Mouse (Mus musculus): Measurements from ENCODE around the gene Ctnnd2.

Ctnnd2 gene

DNA sequence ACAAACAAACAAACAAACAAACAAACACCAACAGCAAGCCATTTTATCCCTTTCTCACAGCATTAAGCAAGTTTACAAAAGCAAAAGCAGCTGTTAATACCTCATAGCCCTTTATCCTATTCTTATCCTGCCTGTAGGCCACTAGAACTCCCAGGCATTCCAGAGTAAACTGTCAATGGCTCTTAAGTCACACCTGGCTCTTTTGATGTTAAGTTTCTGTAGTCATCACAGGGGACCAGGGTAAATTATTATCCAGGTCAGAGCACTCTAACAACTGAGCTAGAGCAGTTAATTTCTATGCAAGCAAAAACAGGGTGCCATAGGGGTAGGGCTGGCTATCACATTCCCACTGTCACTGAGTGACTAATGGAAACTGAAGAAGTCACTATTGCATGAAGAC, 214.1 kb downstream of the Ctnnd2 start:
- no peak for DNase-seq (ENCODE audit: low spot score)

DNA sequence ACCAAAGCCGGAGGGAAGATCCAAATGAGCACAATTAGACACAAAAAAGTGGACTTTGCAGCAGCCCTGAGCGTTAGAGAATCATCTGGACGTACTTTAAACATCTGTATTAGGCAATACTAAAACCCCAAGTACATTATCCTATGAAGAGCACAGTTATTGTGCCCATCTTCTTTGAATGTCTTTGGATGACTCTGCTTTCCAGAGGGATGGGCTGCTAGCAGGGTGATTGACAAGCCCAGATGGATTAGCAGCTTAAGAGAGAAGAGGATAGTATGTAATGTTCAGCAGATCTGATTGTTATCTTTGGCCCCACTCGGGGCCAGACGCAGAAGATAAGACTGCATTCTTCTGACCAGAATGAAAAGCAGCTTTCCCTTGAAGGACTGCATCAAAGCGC, 214.9 kb downstream of the Ctnnd2 start:
- no peak for DNase-seq (ENCODE audit: low spot score)

DNA sequence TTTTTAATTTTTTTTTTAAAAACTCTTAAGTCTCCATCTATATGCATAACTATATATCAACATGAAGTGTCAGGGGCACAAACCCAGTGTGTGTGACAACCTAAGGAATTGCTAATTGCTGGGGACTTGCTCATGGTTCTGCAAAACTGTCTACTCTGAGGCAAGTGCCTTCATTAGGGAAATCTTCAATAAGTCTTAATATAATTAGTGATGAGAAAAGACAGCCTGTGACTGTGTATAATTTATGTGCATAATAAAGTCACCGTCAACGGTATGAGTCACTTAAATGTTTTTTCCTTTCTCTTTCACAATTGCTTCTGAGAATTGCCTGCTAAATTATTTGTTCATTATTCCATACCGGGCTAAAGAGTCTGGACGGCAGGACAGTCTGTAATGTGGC, 228.7 kb downstream of the Ctnnd2 start:
- DNase-seq (ENCODE audit: low spot score) = no peak

DNA sequence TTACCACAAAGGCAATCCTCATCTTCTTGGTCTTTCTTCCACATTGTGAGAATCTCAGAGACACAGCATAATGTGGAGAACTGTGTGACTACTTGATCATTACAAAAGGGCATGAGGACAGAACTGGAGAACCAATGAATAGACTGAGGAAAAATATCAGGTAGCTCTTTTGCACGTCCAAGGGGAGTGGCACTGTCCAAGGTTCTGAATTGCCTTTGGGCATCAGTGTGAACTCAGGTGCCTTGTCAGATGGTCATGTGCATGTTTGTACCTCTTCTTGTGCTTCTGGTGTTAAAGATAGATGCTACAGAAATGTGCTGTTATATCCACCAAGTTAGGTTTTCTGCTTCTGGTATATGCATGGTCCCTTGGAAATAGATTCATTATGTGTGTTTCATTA, 233.9 kb downstream of the Ctnnd2 start:
- DNase-seq (ENCODE audit: low spot score) = no peak

DNA sequence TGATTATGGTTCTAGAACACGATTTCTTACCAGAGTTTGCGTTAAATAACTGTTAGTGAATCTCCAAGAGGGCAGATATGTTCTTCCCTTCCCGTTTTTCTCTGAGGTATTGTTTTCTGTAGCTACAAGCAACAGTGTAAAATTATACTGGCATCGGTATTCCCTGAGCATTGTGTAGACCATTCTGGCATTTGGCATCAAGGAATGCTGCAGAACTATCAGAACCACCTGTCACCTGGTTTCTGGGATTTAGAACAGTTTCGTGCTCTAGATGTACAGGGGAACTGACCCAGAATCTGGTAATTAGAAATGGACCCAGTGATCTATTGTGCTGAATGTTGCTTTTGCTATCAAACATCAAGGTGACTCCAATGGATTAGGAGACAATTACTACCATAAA, 250.8 kb downstream of the Ctnnd2 start:
- no peak for DNase-seq (ENCODE audit: low spot score)

DNA sequence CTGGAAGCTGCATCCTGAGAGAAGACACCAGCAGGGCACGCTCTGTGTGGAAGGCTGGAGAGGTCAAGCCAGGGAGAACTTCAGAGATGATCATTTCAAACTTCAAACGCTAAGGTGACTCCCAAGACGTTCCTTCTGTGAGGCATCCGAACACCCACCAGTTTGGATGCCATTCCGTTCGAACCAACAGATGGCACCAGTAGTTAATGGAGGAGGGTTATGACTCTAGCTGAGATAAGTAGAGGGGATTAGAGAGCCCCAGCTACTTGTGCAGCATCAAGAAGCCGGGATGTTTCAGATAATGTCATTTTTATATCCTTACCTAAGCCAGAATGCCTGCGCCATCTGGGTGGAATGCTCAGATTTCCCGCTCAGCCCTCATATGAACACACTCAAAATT, 251.9 kb downstream of the Ctnnd2 start:
- no peak for DNase-seq (ENCODE audit: low spot score)

DNA sequence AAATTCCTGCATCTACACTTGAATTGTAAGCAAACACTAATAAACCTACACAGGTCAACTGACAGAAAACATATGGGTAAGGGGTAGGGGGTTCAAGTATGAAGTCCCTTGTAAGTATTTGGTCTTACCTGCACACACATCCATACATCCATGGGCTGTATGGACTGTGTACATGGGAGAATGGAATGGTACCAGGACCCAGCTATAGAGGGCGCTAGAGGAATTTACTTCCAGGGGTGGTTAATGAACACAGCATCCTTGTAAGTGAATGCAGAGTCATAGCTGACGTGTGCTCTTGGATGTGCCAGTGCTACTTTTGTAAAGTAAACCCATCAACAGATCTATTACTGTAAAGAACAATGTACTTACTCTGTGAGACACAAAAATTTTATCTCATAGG, 254.9 kb downstream of the Ctnnd2 start:
- DNase-seq (ENCODE audit: low spot score) = no peak

DNA sequence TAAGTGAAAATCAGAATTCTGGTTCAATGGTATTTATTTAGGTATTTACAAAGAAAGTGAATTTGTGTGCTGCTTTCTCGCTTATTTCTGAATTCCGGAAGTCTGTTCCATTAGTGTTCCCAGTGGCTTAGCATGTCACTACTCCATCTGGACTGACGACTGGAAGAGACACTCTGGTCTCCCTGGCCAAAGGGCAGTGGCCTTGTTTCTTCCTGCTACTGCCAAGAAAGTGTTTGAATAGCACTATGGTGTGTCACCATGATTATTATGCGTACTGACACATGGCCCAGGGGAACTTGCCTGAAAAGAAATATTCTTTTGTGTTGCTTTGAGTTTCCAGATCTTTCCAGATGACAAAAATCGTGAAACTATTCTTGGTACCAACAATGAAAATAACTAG, 266.7 kb downstream of the Ctnnd2 start:
- no peak for DNase-seq (ENCODE audit: low spot score)

DNA sequence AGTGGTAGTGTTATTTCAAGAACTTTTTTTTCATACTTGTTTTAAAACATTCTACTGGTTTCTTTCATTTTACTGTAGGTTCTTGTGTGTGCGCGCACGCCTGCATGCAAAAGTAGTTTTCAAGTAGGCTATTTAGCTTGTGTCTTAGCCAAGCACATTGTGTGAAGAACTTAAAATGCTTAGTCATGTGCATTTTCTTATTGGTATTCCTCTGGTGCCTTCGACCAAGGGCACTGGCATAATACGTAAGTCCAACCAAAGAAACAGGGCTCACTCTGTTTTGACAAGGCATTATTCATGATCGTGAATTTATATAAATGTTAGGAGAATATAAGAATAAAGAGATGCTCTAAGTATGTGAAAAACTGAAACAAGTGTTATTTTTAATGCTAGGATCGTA, 278.4 kb downstream of the Ctnnd2 start:
- DNase-seq (ENCODE audit: low spot score) = no peak

DNA sequence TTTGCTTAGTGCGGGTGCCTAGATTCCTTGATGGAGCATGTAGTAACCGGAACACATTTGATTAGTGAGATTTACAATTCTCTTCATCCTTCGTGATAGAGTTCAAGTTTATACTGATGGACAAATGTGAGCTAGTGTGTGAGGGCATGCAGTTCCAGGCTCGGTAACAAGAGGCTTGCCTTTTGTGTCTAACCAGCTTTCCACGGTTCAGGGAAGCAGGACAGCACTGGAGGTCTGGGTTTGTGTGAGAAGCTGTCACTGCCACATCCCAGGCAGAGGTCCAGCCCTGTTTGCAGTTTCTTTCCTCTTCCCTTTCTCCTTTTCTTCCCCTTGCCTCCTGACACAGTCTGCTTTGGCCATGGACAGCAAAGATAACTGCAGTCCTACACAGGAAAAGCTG, 279.5 kb downstream of the Ctnnd2 start:
- no peak for DNase-seq (ENCODE audit: low spot score)

DNA sequence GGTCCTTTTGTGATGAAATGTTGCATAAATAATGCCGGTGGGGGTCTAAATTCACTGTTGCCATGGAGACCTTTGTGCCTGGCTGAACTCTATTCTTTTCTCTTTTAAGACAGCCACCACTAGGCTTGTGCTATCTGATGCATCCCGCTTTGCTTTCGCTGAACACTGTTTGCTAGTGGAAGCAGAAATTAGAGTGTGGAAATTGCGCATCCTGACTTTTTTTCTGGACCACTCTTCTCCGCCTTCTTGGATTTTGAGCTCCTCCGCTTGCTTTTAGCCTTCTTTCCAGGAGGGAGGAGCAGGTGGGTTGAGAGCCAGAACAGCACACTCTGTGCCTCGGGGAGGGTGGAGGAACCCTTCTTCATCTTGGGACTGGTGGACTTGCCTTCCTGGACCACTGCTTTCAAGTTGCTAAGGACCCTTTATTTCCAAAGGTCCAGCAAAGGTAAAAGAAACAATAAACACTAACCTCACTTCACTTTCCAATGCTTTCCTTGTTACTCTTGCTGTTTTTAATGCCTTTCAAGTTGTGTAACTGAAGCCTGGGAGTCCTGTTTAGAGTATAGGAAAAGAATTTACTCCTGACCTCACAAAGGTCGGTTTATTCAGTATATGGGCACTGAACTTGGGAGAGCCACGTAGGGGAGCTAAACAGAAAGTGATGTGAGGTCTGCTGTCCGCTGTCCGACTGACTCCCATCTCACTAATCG, 285.3 kb downstream of the Ctnnd2 start:
- no peak for DNase-seq (ENCODE audit: low spot score)

DNA sequence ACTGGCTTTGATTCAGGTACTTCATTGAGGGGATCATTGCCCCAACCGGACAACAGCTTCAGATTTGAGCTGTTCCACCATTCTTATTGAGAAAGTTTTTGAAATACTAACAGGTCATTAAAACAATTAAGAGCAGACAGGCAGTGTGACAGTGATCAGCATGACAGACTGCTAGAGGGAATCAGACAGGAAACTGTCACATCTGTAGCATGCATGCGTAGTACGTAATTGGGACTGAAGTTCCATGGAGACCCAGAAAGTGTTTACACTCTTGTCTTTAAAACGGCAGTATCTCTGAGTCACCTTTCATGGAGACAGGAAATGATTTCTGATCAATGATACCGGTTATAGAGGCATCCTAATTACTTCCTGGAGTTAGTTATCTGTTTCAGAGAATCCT, 286.3 kb downstream of the Ctnnd2 start:
- no peak for DNase-seq (ENCODE audit: low spot score)

DNA sequence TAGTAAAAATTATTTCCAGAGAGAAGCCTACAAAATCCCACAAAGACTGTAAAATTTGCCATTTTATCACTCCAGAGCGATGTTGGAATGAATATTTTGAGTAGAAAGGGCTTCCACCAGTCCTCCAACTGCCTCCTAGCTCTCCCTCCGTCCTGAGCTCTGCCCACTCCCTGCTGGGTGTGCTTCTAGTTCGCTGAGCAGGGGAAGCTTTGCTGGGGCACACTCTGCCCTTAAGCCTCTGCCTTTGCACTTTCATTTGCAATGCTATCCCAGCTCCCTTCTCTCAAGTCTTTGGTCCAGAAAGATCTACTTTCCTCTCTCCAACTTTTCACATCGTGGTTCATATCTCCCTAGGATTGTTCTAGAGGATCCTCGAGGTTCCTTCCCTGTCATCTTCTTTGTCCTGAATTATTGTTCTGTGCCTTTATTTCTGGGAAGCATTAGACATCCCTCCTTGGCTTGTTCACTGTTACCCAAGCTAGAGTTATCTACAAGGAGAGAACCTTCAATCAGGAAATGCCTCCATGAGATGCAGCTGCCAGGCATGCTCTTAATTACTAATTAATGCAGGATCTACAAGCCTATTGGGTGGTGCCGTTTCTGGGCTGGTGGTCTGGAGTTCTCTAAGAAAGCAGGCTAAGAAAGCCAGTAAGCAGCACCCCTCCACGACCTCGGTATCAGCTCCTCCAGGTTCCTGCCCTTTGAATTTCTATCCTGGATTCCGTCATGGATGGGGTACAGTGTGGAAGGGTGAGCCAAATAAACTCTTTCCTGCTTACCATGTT, 288.1 kb downstream of the Ctnnd2 start:
- no peak for DNase-seq (ENCODE audit: low spot score)

DNA sequence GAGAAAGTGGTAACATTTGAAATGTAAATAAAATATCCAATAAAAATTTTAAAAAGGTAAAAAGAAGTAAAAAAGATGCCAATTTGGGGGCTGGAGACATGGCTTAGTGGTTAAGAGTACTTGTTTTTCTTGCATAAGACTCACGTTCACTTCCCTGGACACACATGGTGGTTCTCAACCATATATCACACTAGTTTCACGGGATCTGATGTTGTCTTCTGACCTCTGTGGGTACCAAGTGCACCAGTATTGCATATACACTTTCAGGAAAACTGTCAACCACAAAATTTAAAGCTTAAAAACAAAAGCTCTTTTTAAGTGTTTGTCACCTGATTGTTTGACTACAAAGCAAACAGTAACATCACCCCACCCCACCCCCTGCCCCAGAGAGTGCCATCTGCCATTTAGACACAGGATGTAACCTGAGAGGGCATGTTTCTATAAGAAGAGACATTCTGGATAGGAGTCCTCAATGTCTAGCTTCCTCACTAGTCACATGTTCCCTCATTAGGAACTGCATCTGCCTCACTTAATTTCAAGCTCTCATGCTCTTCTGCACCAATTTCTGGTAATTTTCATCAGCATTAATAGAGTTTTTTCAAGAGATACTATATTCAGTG, 290.5 kb downstream of the Ctnnd2 start:
- no peak for DNase-seq (ENCODE audit: low spot score)

DNA sequence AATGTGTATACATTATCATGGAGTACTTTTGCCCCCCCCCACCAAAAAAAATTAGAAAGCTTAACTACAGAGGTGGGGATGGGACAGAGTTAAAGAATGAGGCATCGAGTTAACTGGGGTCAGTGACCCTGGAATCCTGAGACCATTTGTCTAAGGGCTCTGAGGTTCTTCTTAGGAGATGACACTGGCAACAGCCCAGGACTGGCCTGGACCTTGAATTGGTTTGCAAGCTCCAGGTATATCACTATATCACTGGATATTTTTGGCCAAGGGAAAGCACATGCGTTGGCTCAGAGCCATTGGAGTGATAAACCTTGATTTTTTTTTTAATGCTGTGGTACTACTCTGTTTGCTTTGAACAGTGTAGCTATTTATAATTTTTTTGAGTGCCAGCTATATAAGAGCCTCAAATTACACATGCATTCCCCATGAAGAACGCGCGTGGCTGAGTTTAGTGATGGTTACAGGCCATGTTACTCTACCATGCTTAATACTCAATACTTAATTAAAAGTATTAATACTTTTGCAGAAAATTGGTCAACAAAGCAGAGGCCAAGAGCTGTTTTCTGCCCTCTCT, 291.2 kb downstream of the Ctnnd2 start:
- DNase-seq (ENCODE audit: low spot score) = no peak

DNA sequence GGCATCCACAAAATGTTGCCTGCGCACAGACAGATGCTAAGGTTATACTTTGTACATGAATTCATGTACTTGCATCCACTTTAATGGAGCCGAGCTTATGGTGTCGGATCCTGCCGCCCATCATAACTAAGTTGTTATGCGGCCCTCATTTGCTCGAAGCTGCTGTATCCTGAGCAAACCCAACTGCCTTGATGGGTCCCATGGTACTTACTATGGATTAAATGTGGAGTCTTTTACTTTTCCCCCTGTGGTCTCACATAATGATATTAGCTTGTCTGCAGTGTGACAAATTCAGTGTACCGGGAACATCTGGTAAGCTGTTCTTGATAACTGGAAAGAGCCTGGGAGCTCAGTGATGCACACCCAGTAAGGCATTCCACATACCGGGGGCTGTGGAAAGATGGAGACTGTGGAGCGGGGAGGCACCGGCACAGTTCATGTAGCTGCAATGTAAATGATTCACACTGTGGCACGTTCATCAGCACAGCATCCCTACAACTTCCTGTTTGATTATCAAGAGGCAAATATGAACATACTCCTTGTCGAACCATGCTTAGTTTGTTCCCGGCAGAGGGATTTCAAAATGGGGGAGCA, 294.7 kb downstream of the Ctnnd2 start:
- no peak for DNase-seq (ENCODE audit: low spot score)

DNA sequence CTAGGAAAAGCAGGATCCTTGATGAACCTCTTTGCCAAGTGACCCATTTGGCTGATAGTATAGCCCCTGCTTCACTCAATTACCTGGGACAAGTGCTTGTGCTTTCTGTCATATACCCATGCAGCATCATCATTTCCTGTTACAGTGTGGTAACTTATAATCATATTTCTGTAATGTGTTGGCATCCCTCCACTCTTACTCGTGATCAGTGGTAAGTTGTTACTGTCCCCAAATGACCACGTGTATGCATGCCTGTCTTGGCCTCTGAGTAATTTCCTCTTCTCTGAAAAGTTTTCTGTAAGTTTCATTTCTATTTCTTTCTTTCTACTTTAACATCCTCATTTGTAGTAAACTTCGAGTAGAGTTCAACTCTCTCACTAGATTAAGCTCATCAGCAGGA, 296.4 kb downstream of the Ctnnd2 start:
- no peak for DNase-seq (ENCODE audit: low spot score)

DNA sequence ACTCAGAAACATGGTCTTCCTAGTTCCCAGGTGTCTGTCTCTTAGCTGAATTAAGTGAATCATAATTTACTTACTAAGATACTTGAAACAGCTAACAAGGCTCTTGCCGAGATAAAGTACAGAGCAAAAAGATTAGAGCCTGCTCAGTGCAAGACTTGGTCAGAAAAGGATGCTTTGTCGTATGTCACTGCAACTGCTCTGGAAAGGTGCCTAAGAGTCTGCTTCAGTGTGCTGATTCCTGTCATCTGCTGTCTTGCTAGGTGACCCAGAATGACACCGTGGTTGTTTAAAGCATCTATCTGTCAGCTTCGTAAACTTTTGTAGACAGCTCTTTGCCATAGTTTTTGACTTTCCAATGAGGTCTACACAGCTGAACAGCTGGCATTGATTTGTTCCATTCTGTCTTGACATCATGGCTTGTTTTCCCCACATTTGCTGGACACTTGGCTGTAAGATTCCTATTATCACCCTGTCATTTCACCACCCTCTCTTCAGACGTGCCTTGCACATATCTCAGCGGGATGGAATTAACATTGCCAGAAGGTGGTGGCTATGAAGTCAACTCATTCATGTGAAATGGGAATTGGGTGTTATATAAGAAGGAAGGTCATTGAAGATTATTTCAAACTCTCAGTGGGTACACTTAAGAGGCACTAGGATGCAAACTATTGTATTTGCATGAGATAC, 299.0 kb downstream of the Ctnnd2 start:
- no peak for DNase-seq (ENCODE audit: low spot score)

DNA sequence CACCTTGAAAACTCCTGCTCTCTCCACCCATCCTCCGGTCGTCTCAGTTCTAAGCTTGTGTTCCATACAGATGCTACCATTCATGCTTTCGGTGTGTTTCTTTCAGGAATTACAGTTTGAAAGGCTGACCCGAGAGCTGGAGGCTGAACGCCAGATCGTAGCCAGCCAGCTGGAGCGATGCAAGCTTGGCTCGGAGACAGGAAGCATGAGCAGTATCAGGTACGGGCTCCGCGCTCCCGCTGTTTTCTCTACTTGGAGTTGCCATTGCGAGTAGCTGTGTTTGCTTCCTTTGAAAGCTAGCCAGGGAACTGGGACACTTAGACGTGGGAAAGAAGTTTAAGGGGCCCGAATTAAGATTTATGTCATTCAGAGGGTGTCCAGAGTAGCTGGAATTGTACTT, 308.3 kb downstream of the Ctnnd2 start:
- no peak for DNase-seq (ENCODE audit: low spot score)

DNA sequence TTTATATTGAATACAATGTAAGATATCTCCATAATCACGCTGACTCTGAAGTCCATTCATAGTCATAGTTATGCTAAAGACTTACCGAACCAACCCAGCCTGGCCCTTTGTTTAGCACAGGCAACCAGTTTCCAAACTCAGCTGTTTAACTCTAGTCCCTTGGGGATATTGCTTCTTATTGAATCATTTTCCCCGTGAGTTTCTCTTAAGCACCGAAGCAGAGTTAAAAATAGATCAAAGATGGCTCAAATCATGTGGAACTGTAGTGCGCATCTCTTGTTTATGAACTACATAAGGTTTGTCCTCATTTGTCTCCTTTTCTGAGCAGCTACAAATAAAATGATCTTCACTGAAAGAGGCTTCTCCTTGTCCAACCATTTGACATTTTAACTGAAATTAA, 334.1 kb downstream of the Ctnnd2 start:
- no peak for DNase-seq (ENCODE audit: low spot score)

DNA sequence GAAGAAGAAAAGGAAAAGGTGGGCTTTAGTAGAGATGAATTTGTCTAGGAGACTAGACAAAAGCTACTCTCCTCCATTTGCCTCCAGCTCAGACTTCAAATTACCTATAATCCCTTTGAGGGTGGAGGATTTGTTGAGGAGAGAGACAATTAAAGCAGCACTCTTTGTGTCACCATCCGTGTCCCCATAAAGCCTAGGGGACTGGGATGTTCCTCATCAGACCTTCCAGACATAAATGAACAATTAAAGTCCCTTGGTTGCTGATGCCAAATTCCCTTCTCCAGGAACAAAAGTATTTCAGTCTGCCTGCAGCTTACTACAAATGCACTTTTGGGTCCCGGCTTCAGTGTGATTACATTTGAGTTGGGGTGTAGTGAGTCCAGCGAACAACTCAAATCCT, 340.1 kb downstream of the Ctnnd2 start:
- DNase-seq (ENCODE audit: low spot score) = no peak

DNA sequence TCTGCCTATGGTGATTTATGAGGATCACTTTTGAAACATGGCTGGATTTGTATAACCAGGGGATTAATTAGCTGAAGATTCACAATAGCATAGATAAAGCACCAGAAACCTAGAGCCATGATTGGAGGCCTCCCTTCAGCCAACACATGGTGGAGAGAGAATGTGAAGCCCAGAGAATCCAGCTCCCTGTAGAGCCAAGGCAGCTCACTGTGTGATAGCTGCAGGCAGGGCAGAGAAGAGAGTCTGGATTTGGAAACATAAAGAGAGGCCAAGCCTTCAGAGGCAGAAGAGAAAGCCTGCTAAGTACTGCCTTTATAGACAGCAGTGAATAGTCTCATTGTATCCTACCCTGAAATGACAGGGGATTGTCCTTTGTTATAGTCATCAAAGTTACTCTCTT, 340.7 kb downstream of the Ctnnd2 start:
- no peak for DNase-seq (ENCODE audit: low spot score)
